Mouse (Mus musculus): ENCODE measurements around the gene Slc25a34.

DNA sequence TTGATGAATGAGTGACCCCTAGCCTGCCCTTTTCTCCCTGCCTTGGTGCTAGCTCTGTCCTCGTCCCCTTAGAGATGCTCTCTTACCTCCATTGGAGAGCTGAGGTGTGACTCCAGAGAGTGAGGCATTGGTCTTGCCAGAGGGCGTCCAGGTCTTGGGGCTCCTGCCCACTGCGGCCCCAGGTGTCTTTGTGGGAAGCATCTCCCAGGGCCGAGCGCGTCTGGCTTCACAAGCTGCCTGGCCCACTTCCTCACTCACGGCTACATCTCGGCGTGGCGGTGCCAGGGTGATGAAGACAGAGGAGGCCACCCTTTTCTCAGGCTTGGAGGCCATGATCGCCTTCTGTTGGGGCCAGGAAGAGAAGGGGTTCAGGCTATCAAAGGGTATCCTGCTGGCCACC is 28.5 kb downstream of the Slc25a34 start:
- TF ChIP-seq POLR2A (IDR thresholded peaks at IDR 0.05; ENCODE audit: control insufficient read depth, extremely low read depth, insufficient read depth, low read length, poor library complexity) (no peak), CTCF (IDR thresholded peaks at IDR 0.05; ENCODE audit: borderline replicate concordance, control insufficient read depth, extremely low read depth, insufficient read depth, low read length, poor library complexity) (no peak)
